Mouse (Mus musculus): ENCODE data around the gene Ncln. TPM values are rescaled to one million over a fixed set of nuclear protein-coding genes. Genes with fewer than 3 reads are reported as not detected.
A peak's percentile ranks its signal among the peaks of the same experiment; 100 is the strongest.
"Not testable (repeated sequence)": the region's sequence is repeated elsewhere in the genome, so short reads cannot be mapped to it uniquely, and the experiment has no call there.

Gene Ncln
- polyA plus RNA-seq, 1 experiment from 2014 or later, result 80.9 TPM

GRCm38 (mm10) chr10:81452237-81452946, 43.8 kb downstream of the Ncln start:
- no peaks in the 10 kb centered on the region for H3K4me1 ChIP-seq (replicated peaks; ENCODE audit: control insufficient read depth, insufficient read depth, low read length)
- no peaks in the 10 kb centered on the region for H3K9me3 ChIP-seq (ENCODE audit: control insufficient read depth, low read length)
- H3K4me2 ChIP-seq (ENCODE audit: low read length), result no peak overlapping the region
- ATAC-seq, result no peak
- no peaks in the 10 kb centered on the region for H3K36me3 ChIP-seq (ENCODE audit: control insufficient read depth, insufficient read depth)
- WGBS, result 12% methylated on average over 36 of the region's 36 CpGs
- H3K9ac ChIP-seq (replicated peaks; ENCODE audit: low read depth, low read length), result 0 out of 2 replicates have a peak overlapping the region, but pooled peaks have one; percentile 14
- no peak overlapping the region for H3K27ac ChIP-seq (ENCODE audit: low read length)
- H3K27me3 ChIP-seq (replicated peaks; ENCODE audit: control insufficient read depth, insufficient read depth, low read length), result peaks cover 43% of the 10 kb centered on the region
- H3K4me3 ChIP-seq (replicated peaks; ENCODE audit: low read length), result no peak overlapping the region

DNA sequence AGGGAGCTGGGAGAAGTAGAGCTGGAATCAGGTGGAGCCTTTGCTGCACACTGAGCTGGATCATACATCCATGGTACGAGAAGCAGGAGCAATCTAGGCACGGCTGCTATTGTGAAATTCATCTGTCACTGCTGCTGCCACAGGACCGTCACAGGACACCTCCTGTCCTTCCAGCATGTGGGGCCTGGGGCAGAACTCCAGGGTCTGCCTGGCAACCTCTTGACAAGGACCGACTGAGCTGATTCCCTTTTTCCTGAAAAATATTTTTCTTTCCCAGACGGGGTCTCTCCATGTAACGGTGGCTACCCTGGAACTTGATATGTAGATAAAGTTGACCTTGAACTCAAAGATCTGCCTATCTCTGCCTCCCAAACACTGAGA, 44.8 kb downstream of the Ncln start:
- Histone ChIP-seq H3K36me3 (ENCODE audit: control insufficient read depth, insufficient read depth) (no peaks in the 10 kb centered on the region), H3K4me2 (ENCODE audit: low read length) (no peak overlapping the region), H3K9me3 (ENCODE audit: control insufficient read depth, low read length) (no peaks in the 10 kb centered on the region), H3K27me3 (replicated peaks; ENCODE audit: control insufficient read depth, insufficient read depth, low read length) (peaks cover 43% of the 10 kb centered on the region), H3K4me3 (replicated peaks; ENCODE audit: low read length) (no peak overlapping the region), H3K4me1 (replicated peaks; ENCODE audit: control insufficient read depth, insufficient read depth, low read length) (no peaks in the 10 kb centered on the region), H3K27ac (ENCODE audit: low read length) (no peak overlapping the region), H3K9ac (replicated peaks; ENCODE audit: low read depth, low read length) (no peak overlapping the region)
- ATAC-seq, result no peak
- WGBS, result 75% methylated on average over 6 of the region's 6 CpGs

- H3K27me3 ChIP-seq (replicated peaks; ENCODE audit: control insufficient read depth, insufficient read depth, low read length), result peaks cover 43% of the 10 kb centered on the region
- no peak overlapping the region for H3K4me2 ChIP-seq (ENCODE audit: low read length)
- no peaks in the 10 kb centered on the region for H3K9me3 ChIP-seq (ENCODE audit: control insufficient read depth, low read length)
- H3K36me3 ChIP-seq (ENCODE audit: control insufficient read depth, insufficient read depth), result no peaks in the 10 kb centered on the region
- no peak overlapping the region for H3K9ac ChIP-seq (replicated peaks; ENCODE audit: low read depth, low read length)
- no peak overlapping the region for H3K27ac ChIP-seq (ENCODE audit: low read length)
- no peaks in the 10 kb centered on the region for H3K4me1 ChIP-seq (replicated peaks; ENCODE audit: control insufficient read depth, insufficient read depth, low read length)
- WGBS, result 59% methylated on average over 9 of the region's 9 CpGs
- no peak for ATAC-seq
- H3K4me3 ChIP-seq (replicated peaks; ENCODE audit: low read length), result no peak overlapping the region
Measured at GRCm38 (mm10) chr10:81450641-81451364, 45.4 kb downstream of the Ncln start.

GRCm38 (mm10) chr10:81450140-81450539, 46.1 kb downstream of the Ncln start:
- Histone ChIP-seq H3K27me3 (replicated peaks; ENCODE audit: control insufficient read depth, insufficient read depth, low read length) (peaks cover 43% of the 10 kb centered on the region), H3K36me3 (ENCODE audit: control insufficient read depth, insufficient read depth) (no peaks in the 10 kb centered on the region), H3K4me1 (replicated peaks; ENCODE audit: control insufficient read depth, insufficient read depth, low read length) (no peaks in the 10 kb centered on the region), H3K4me2 (ENCODE audit: low read length) (no peak overlapping the region), H3K4me3 (replicated peaks; ENCODE audit: low read length) (no peak overlapping the region), H3K9me3 (ENCODE audit: control insufficient read depth, low read length) (no peaks in the 10 kb centered on the region), H3K27ac (ENCODE audit: low read length) (no peak overlapping the region), H3K9ac (replicated peaks; ENCODE audit: low read depth, low read length) (no peak overlapping the region)
- peak; percentile 72 for ATAC-seq
- whole genome bisulfite sequencing, result 2% methylated on average over 7 of the region's 7 CpGs

DNA sequence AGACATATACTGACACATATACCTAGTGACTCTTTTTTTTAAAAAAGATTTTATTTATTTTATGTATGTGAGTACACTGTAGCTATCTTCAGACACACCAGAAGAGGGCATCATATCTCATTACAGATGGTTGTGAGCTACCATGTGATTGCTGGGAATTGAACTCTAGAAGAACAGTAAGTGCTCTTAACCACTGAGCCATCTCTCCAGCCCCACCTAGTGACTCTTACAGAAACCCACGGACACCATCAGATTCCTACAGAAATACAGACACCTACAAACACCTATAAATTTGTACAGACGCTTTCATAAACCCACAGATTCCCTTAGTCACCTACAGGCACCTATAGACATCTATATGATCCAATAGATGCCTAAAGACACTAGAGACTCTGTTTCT, 50.7 kb downstream of the Ncln start:
- not testable (repeated sequence) for H3K36me3 ChIP-seq (ENCODE audit: control insufficient read depth, insufficient read depth); H3K27me3 ChIP-seq (replicated peaks; ENCODE audit: control insufficient read depth, insufficient read depth, low read length); H3K4me2 ChIP-seq (ENCODE audit: low read length); H3K27ac ChIP-seq (ENCODE audit: low read length); ATAC-seq; H3K9me3 ChIP-seq (ENCODE audit: control insufficient read depth, low read length); H3K9ac ChIP-seq (replicated peaks; ENCODE audit: low read depth, low read length); H3K4me1 ChIP-seq (replicated peaks; ENCODE audit: control insufficient read depth, insufficient read depth, low read length); H3K4me3 ChIP-seq (replicated peaks; ENCODE audit: low read length)
- 37% methylated on average over 2 of the region's 2 CpGs for WGBS

DNA sequence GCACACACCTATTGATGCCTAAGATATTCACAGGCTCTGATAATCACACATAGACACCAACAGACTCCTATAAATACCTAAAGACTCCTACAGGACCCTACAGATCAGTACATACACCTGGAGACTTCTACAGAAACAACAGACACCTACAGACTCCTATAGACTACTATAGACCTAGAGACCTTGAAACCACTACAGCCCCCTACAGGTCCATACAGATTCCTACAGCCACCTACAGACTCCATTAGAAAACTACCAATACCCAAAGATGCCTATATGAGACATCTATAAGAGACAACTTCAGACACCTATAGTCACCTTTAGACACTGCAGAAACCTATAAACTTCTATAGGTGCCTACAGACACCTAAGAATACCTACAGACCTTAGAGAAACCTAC, 55.2 kb downstream of the Ncln start:
- H3K9ac ChIP-seq (replicated peaks; ENCODE audit: low read depth, low read length), result no peak overlapping the region
- H3K4me3 ChIP-seq (replicated peaks; ENCODE audit: low read length), result no peak overlapping the region
- no peak overlapping the region for H3K4me2 ChIP-seq (ENCODE audit: low read length)
- H3K27me3 ChIP-seq (replicated peaks; ENCODE audit: control insufficient read depth, insufficient read depth, low read length), result no peaks in the 10 kb centered on the region
- no peak for ATAC-seq
- no peaks in the 10 kb centered on the region for H3K4me1 ChIP-seq (replicated peaks; ENCODE audit: control insufficient read depth, insufficient read depth, low read length)
- H3K36me3 ChIP-seq (ENCODE audit: control insufficient read depth, insufficient read depth), result no peaks in the 10 kb centered on the region
- H3K27ac ChIP-seq (ENCODE audit: low read length), result no peak overlapping the region
- no peaks in the 10 kb centered on the region for H3K9me3 ChIP-seq (ENCODE audit: control insufficient read depth, low read length)

Small RNAs within 50 kb of the gene (microRNA-seq; reads per million reads assigned to microRNA genes)
- not detected for gene Gm25595

Other genes with a start within 250 kb of the Ncln start
- 28.8 and 44.2 TPM in 2 replicates for gene Matk, start 243.5 kb downstream of the Ncln start, polyA plus RNA-seq (2015; fragmentation: Nextera tagmentation; extraction: Ambion mirVana)
- 84.0 and 90.1 TPM in 2 replicates for gene Mrpl54, start 229.5 kb downstream of the Ncln start, polyA plus RNA-seq (2015; fragmentation: Nextera tagmentation; extraction: Ambion mirVana)
- gene Apba3, start 229.4 kb downstream of the Ncln start, polyA plus RNA-seq (2015; fragmentation: Nextera tagmentation; extraction: Ambion mirVana), result 39.1 and 41.6 TPM in 2 replicates
- 7.3 and 8.3 TPM in 2 replicates for gene Tjp3, start 204.8 kb downstream of the Ncln start, polyA plus RNA-seq (2015; fragmentation: Nextera tagmentation; extraction: Ambion mirVana)
- gene Pip5k1c, start 203.4 kb downstream of the Ncln start, polyA plus RNA-seq (2015; fragmentation: Nextera tagmentation; extraction: Ambion mirVana), result 138 and 143 TPM in 2 replicates
- 36.8 and 38.3 TPM in 2 replicates for gene Cactin, start 175.3 kb downstream of the Ncln start, polyA plus RNA-seq (2015; fragmentation: Nextera tagmentation; extraction: Ambion mirVana)
- gene Tbxa2r, start 167.7 kb downstream of the Ncln start, polyA plus RNA-seq (2015; fragmentation: Nextera tagmentation; extraction: Ambion mirVana), result 3.6 and 4.9 TPM in 2 replicates
- gene Gipc3, start 153.1 kb downstream of the Ncln start, polyA plus RNA-seq (2015; fragmentation: Nextera tagmentation; extraction: Ambion mirVana), result not detected in 2 replicates
- gene Hmg20b, start 145.9 kb downstream of the Ncln start, polyA plus RNA-seq (2015; fragmentation: Nextera tagmentation; extraction: Ambion mirVana), result 33.4 and 34.2 TPM in 2 replicates
- gene Mfsd12, start 138.9 kb downstream of the Ncln start, polyA plus RNA-seq (2015; fragmentation: Nextera tagmentation; extraction: Ambion mirVana), result 11.4 and 11.5 TPM in 2 replicates
- 0.72 and 0.86 TPM in 2 replicates for gene 4930404N11Rik, start 130.6 kb downstream of the Ncln start, polyA plus RNA-seq (2015; fragmentation: Nextera tagmentation; extraction: Ambion mirVana)
- 121 and 133 TPM in 2 replicates for gene Fzr1, start 117.9 kb downstream of the Ncln start, polyA plus RNA-seq (2015; fragmentation: Nextera tagmentation; extraction: Ambion mirVana)
- gene Dohh, start 112.0 kb downstream of the Ncln start, polyA plus RNA-seq (2015; fragmentation: Nextera tagmentation; extraction: Ambion mirVana), result 86.0 and 91.0 TPM in 2 replicates
- gene Gm48551, start 111.9 kb downstream of the Ncln start, polyA plus RNA-seq (2015; fragmentation: Nextera tagmentation; extraction: Ambion mirVana), result 6.2 and 8.8 TPM in 2 replicates
- gene Gm48552, start 107.4 kb downstream of the Ncln start, polyA plus RNA-seq (2015; fragmentation: Nextera tagmentation; extraction: Ambion mirVana), result 1.0 and 2.2 TPM in 2 replicates
- gene Smim24, start 103.3 kb downstream of the Ncln start, polyA plus RNA-seq (2015; fragmentation: Nextera tagmentation; extraction: Ambion mirVana), result 1.2 and 1.8 TPM in 2 replicates
- gene Nfic, start 40.8 kb downstream of the Ncln start, polyA plus RNA-seq (2015; fragmentation: Nextera tagmentation; extraction: Ambion mirVana), result 25.4 and 27.0 TPM in 2 replicates
- 75.3 and 93.0 TPM in 2 replicates for gene Celf5, start 13.7 kb downstream of the Ncln start, polyA plus RNA-seq (2015; fragmentation: Nextera tagmentation; extraction: Ambion mirVana)
- gene S1pr4, start 3.7 kb upstream of the Ncln start, polyA plus RNA-seq (2015; fragmentation: Nextera tagmentation; extraction: Ambion mirVana), result 0.40 and 0.53 TPM in 2 replicates
- 0.42 and 0.76 TPM in 2 replicates for gene Gna15, start 27.8 kb upstream of the Ncln start, polyA plus RNA-seq (2015; fragmentation: Nextera tagmentation; extraction: Ambion mirVana)
- 106 and 112 TPM in 2 replicates for gene Gna11, start 48.8 kb upstream of the Ncln start, polyA plus RNA-seq (2015; fragmentation: Nextera tagmentation; extraction: Ambion mirVana)
- gene Aes, start 63.1 kb upstream of the Ncln start, polyA plus RNA-seq (2015; fragmentation: Nextera tagmentation; extraction: Ambion mirVana), result 632 and 683 TPM in 2 replicates
- 27.1 and 32.6 TPM in 2 replicates for gene Tle2, start 78.2 kb upstream of the Ncln start, polyA plus RNA-seq (2015; fragmentation: Nextera tagmentation; extraction: Ambion mirVana)
- gene Tle6, start 104.7 kb upstream of the Ncln start, polyA plus RNA-seq (2015; fragmentation: Nextera tagmentation; extraction: Ambion mirVana), result 3.5 and 3.7 TPM in 2 replicates
- gene BC025920, start 109.9 kb upstream of the Ncln start, polyA plus RNA-seq (2015; fragmentation: Nextera tagmentation; extraction: Ambion mirVana), result 2.7 and 3.4 TPM in 2 replicates
- gene Sirt6, start 131.4 kb upstream of the Ncln start, polyA plus RNA-seq (2015; fragmentation: Nextera tagmentation; extraction: Ambion mirVana), result 51.4 and 55.1 TPM in 2 replicates
- gene Ankrd24, start 132.1 kb upstream of the Ncln start, polyA plus RNA-seq (2015; fragmentation: Nextera tagmentation; extraction: Ambion mirVana), result 13.8 and 16.5 TPM in 2 replicates
- 6.6 and 6.9 TPM in 2 replicates for gene Gm10778, start 152.7 kb upstream of the Ncln start, polyA plus RNA-seq (2015; fragmentation: Nextera tagmentation; extraction: Ambion mirVana)
- gene Zfp433, start 208.4 kb upstream of the Ncln start, polyA plus RNA-seq (2015; fragmentation: Nextera tagmentation; extraction: Ambion mirVana), result 20.4 and 25.1 TPM in 2 replicates